Mouse (Mus musculus) intestine, embryonic 14.5 days (tissue): ENCODE measurements around the gene Gm14180. TPM values are rescaled to one million over a fixed set of nuclear protein-coding genes. Genes with fewer than 3 reads are reported as not detected.
"Not testable (repeated sequence)": the region's sequence is repeated elsewhere in the genome, so short reads cannot be mapped to it uniquely, and the experiment has no call there.

Experiments
- ATAC-seq: fragments of 200-750 bp; cut with Nextera tagmentation; replicated peaks from 2 replicates; pipeline ENCODE4 v1.8.0; 2017; ENCODE audit warnings: low read depth, moderate number of reproducible peaks, moderate TSS enrichment, moderate library complexity; ENCODE audit not compliant: low FRiP score, low TSS enrichment
- DNase-seq: peaks from one replicate; pipeline ENCODE4 v3.0.0-alpha.2; 2018; ENCODE audit warnings: low spot score
- H3K27ac ChIP-seq: fragments of 300-500 bp; sonication (generic); 2 replicates; pipeline ENCODE4 v1.5.1; 2014; ENCODE audit warnings: low read depth, mild to moderate bottlenecking, control low read depth
- H3K27me3 ChIP-seq: fragments of 300-500 bp; sonication (generic); replicated peaks from 2 replicates; pipeline ENCODE4 v1.6.1; 2014; ENCODE audit warnings: low read length, control low read depth; ENCODE audit not compliant: control insufficient read depth, insufficient read depth
- H3K36me3 ChIP-seq: fragments of 300-500 bp; sonication (generic); 2 replicates; pipeline ENCODE4 v1.6.1; 2014; ENCODE audit warnings: low read length, control low read depth; ENCODE audit not compliant: control insufficient read depth, insufficient read depth
- H3K4me1 ChIP-seq: fragments of 300-500 bp; sonication (generic); replicated peaks from 2 replicates; pipeline ENCODE4 v1.6.1; 2014; ENCODE audit warnings: low read length, control low read depth, mixed read lengths; ENCODE audit not compliant: control insufficient read depth, insufficient read depth
- H3K4me2 ChIP-seq: fragments of 300-500 bp; sonication (generic); 2 replicates; pipeline ENCODE4 v1.6.1; 2014; ENCODE audit warnings: low read length
- H3K4me3 ChIP-seq: fragments of 300-500 bp; sonication (generic); 2 replicates; pipeline ENCODE4 v1.5.1; 2014; ENCODE audit warnings: low read depth, low read length, control low read depth, mixed read lengths
- H3K9ac ChIP-seq: fragments of 300-500 bp; sonication (generic); 2 replicates; pipeline ENCODE4 v1.6.1; 2014; ENCODE audit warnings: mild to moderate bottlenecking, low read length
- H3K9me3 ChIP-seq: fragments of 300-500 bp; sonication (generic); 2 replicates; pipeline ENCODE4 v1.6.1; 2016; ENCODE audit warnings: low read length, control low read depth; ENCODE audit not compliant: control insufficient read depth
- WGBS: fragments of 180-500 bp; shearing (Covaris S2); extraction: QIAGEN DNeasy Blood & Tissue Kit; methylation state at CpG from one replicate; pipeline ENCODE4 v1.1.7; 2014; 5-methylcytosine and 5-hydroxymethylcytosine counted together
- polyA plus RNA-seq: library from polyadenylated mRNA; unstranded; fragments of >200 nt; fragmentation: Nextera tagmentation; extraction: Ambion mirVana; gene quantifications from 2 replicates; pipeline ENCODE4 v1.2.1, GENCODE M21; 2014

Gm14180 gene
- polyA plus RNA-seq, 1 experiment from 2014 or later = not detected

DNA sequence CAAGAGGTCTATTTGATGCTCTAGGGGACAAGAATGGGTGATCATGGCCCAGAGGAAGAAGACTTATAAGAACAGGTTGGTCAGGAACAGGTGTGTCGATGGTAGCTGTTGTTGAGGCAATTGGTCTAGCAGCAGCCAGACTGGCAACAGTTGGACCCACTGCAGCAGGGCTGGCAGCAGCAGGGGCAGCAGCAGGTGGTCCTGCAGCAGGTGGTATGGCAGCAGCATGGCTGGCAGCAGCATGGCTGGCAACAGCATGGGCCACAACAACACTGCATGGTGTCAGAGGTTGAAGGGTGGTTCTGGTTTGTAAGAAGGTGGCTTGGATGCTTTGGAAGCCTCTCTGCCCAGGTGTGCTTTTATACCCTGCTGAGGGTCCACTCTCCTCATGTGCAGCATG is 43.6 kb downstream of the Gm14180 start, which contains the start of gene Gm14190:
TSS of gene Gm14190 (minus strand) at position 278 of the 400 bp plus-strand sequence.
- Histone ChIP-seq H3K4me3 (no peak within 1 kb of the TSS), H3K27ac (no peak within 1 kb of the TSS), H3K4me1 (no peaks in the 10 kb centered on the region), H3K4me2 (no peak within 1 kb of the TSS), H3K9ac (no peak within 1 kb of the TSS), H3K9me3 (no peaks in the 10 kb centered on the region), H3K27me3 (no peaks in the 10 kb centered on the region), H3K36me3 (no peaks in the 10 kb centered on the region)
- ATAC-seq (no peak), DNase-seq (no peak)
- 88% methylated on average over 1 of the region's 1 CpGs for WGBS

DNA sequence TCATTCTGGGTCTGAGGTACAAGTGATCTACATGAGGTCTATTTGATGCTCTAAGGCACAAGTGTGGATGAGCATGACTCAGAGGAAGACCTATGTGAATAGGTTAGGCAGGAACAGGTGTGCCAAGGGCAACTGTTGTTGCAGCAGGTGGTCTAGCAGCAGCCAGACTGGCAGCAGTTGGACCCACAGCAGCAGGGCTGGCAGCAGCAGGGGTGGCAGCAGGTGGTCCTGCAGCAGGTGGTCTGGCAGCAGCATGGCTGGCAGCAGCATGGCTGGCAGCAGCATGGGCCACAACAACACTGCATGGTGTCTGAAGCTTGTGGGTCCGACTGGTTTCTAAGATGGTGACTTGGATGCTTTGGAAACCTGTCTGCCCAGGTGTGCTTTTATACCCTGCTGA is 48.9 kb downstream of the Gm14180 start:
- H3K4me3 ChIP-seq, H3K9ac ChIP-seq, H3K36me3 ChIP-seq, H3K27me3 ChIP-seq, H3K4me2 ChIP-seq, H3K27ac ChIP-seq, DNase-seq, ATAC-seq, H3K9me3 ChIP-seq, H3K4me1 ChIP-seq: not testable (repeated sequence)
- WGBS = 69% methylated on average over 1 of the region's 1 CpGs

Other genes with a start within 250 kb of the Gm14180 start
- gene Krt23, start 241.2 kb downstream of the Gm14180 start, polyA plus RNA-seq = 6.0 and 9.2 TPM in 2 replicates
- gene Krt39, start 213.0 kb downstream of the Gm14180 start, polyA plus RNA-seq = not detected in 2 replicates
- not detected in 2 replicates for gene Krt40, start 191.1 kb downstream of the Gm14180 start, polyA plus RNA-seq
- not detected in 2 replicates for gene Krtap3-3, start 183.4 kb downstream of the Gm14180 start, polyA plus RNA-seq
- gene Krtap3-2, start 177.4 kb downstream of the Gm14180 start, polyA plus RNA-seq = not detected in 2 replicates
- not detected in 2 replicates for gene Gm11939, start 174.8 kb downstream of the Gm14180 start, polyA plus RNA-seq
- gene Krtap3-1, start 167.7 kb downstream of the Gm14180 start, polyA plus RNA-seq = not detected in 2 replicates
- gene Krtap1-5, start 153.3 kb downstream of the Gm14180 start, polyA plus RNA-seq = not detected in 2 replicates
- not detected in 2 replicates for gene Krtap1-4, start 150.6 kb downstream of the Gm14180 start, polyA plus RNA-seq
- not detected in 2 replicates for gene Krtap1-3, start 143.0 kb downstream of the Gm14180 start, polyA plus RNA-seq
- not detected in 2 replicates for gene Krtap9-3, start 136.2 kb downstream of the Gm14180 start, polyA plus RNA-seq
- gene Gm11938, start 131.0 kb downstream of the Gm14180 start, polyA plus RNA-seq = not detected in 2 replicates
- not detected in 2 replicates for gene Gm11937, start 124.1 kb downstream of the Gm14180 start, polyA plus RNA-seq
- gene Krtap2-4, start 119.4 kb downstream of the Gm14180 start, polyA plus RNA-seq = not detected in 2 replicates
- not detected in 2 replicates for gene Gm11562, start 113.9 kb downstream of the Gm14180 start, polyA plus RNA-seq
- gene Krtap4-1, start 106.1 kb downstream of the Gm14180 start, polyA plus RNA-seq = not detected in 2 replicates
- gene Krtap4-2, start 99.2 kb downstream of the Gm14180 start, polyA plus RNA-seq = not detected in 2 replicates
- gene Krtap4-7, start 90.2 kb downstream of the Gm14180 start, polyA plus RNA-seq = not detected in 2 replicates
- gene Gm11555, start 84.1 kb downstream of the Gm14180 start, polyA plus RNA-seq = not detected in 2 replicates
- gene Gm11563, start 75.3 kb downstream of the Gm14180 start, polyA plus RNA-seq = not detected in 2 replicates
- not detected in 2 replicates for gene Krtap4-6, start 68.3 kb downstream of the Gm14180 start, polyA plus RNA-seq
- gene Gm14190, start 43.5 kb downstream of the Gm14180 start, polyA plus RNA-seq = not detected in 2 replicates
- gene Gm11595, start 38.6 kb upstream of the Gm14180 start, polyA plus RNA-seq = not detected in 2 replicates
- gene Krtap4-8, start 46.4 kb upstream of the Gm14180 start, polyA plus RNA-seq = not detected in 2 replicates
- gene Krtap4-9, start 50.9 kb upstream of the Gm14180 start, polyA plus RNA-seq = not detected in 2 replicates
- not detected in 2 replicates for gene Gm11596, start 59.2 kb upstream of the Gm14180 start, polyA plus RNA-seq
- gene Gm11569, start 64.6 kb upstream of the Gm14180 start, polyA plus RNA-seq = not detected in 2 replicates
- not detected in 2 replicates for gene Gm11554, start 70.2 kb upstream of the Gm14180 start, polyA plus RNA-seq
- not detected in 2 replicates for gene Krtap4-13, start 75.6 kb upstream of the Gm14180 start, polyA plus RNA-seq
- not detected in 2 replicates for gene Gm11564, start 81.4 kb upstream of the Gm14180 start, polyA plus RNA-seq
- gene 2300003K06Rik, start 103.8 kb upstream of the Gm14180 start, polyA plus RNA-seq = not detected in 2 replicates
- 0.19 TPM in 1 of 2 replicates, not detected in the other for gene Krtap4-16, start 117.3 kb upstream of the Gm14180 start, polyA plus RNA-seq
- gene Gm11568, start 123.6 kb upstream of the Gm14180 start, polyA plus RNA-seq = not detected in 2 replicates
- gene Gm11559, start 130.2 kb upstream of the Gm14180 start, polyA plus RNA-seq = not detected in 2 replicates
- not detected in 2 replicates for gene Krtap9-1, start 139.1 kb upstream of the Gm14180 start, polyA plus RNA-seq
- gene Gm11567, start 144.9 kb upstream of the Gm14180 start, polyA plus RNA-seq = not detected in 2 replicates
- not detected in 2 replicates for gene Krtap31-1, start 173.6 kb upstream of the Gm14180 start, polyA plus RNA-seq
- not detected in 2 replicates for gene Gm11565, start 180.5 kb upstream of the Gm14180 start, polyA plus RNA-seq
- not detected in 2 replicates for gene Krtap31-2, start 202.0 kb upstream of the Gm14180 start, polyA plus RNA-seq
- not detected in 2 replicates for gene Krtap9-5, start 214.2 kb upstream of the Gm14180 start, polyA plus RNA-seq
- not detected in 2 replicates for gene Krtap29-1, start 244.8 kb upstream of the Gm14180 start, polyA plus RNA-seq